Mouse (Mus musculus): ENCODE measurements around the gene Scd2.
"Not testable (repeated sequence)": the region's sequence is repeated elsewhere in the genome, so short reads cannot be mapped to it uniquely, and the experiment has no call there.

GRCm38 (mm10) chr19:44251138-44251537 is 42.3 kb upstream of the Scd2 start:
- TF ChIP-seq CTCF (IDR thresholded peaks at IDR 0.05; ENCODE audit: low read depth); EP300 (optimal IDR thresholded peaks at IDR 0.05): not testable (repeated sequence)
